Mouse (Mus musculus) myocyte (in vitro differentiated cells): ENCODE results near the gene Rnf145.

Experiments used
- POLR2A ChIP-seq: IDR thresholded peaks from one replicate; pipeline ENCODE4 v1.6.1; 2011; ENCODE audit warnings: low read depth, mild to moderate bottlenecking, control low read depth, moderate library complexity; ENCODE audit not compliant: insufficient read length
- USF1 ChIP-seq: IDR thresholded peaks from one replicate; pipeline ENCODE4 v1.6.1; 2011; ENCODE audit warnings: low read depth, mild to moderate bottlenecking, control low read depth, moderate library complexity

DNA sequence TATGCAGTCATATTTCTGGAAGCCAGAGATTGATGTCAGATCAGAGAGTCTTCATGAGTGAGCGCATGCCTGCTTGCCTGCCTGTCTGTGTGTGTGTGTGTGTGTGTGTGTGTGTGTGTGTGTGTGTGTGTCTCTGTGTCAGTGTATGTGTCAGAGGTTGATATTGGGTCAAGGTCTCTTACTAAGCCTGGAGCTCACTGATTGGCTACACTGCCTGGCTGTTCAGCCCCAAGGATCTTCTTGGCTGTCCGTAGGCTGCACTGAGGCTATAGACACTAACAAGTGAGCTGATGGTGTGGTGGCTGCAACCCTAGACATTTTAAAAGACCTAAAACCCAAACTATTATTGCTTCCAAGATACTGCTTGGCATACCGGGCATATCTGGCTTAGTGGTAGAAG lies 39.8 kb downstream of the Rnf145 start:
- TF ChIP-seq USF1 (no peak), POLR2A (no peak)
